22 mouse cellular contexts compared by ENCODE assay signal in genomic region chr6:43449498-43449897, GRCm38 (mm10).
DNase-seq lines count a peak whose midpoint lies in the region; ATAC-seq and TF ChIP-seq lines count a peak whose summit lies in the region.
"Had no signal": no experiment of that assay in that cellular context is flagged by ENCODE, and none has a peak within 500 bp of the region (broad histone marks: within the 10 kb centered on the region; RNA-seq: fewer than 3 reads in every experiment).

No protein-coding gene starts in this region.

- H3K4me3 ChIP-seq in bone marrow macrophage, adult 2 months (ENCODE audit: insufficient read depth, low read length) = peak overlapping the region; percentile 42
- H3K4me3 ChIP-seq in cerebellum, adult 2 months (replicated peaks; ENCODE audit: insufficient read depth, low read depth, low read length) = no peak overlapping the region
- no peak overlapping the region for H3K4me3 ChIP-seq in midbrain, postnatal 0 days (ENCODE audit: low read depth, low read length)
- H3K4me3 ChIP-seq: embryonic facial prominence, embryonic 13.5 days; forebrain, embryonic 15.5 days; heart, embryonic 12.5 days; intestine, embryonic 15.5 days had no signal

- TF ChIP-seq CTCF in bone marrow macrophage, adult 2 months (IDR thresholded peaks at IDR 0.05; ENCODE audit: low read depth, low read length) = no peak
- TF ChIP-seq CTCF in cerebellum, adult 2 months (IDR thresholded peaks at IDR 0.05; ENCODE audit: borderline replicate concordance, insufficient read depth, low read depth, low read length) = no peak
- TF ChIP-seq CTCF in midbrain, postnatal 0 days (IDR thresholded peaks at IDR 0.05) = no peak

- TF ChIP-seq POLR2A in bone marrow macrophage, adult 2 months (IDR thresholded peaks at IDR 0.05; ENCODE audit: borderline replicate concordance, low read depth, low read length) = no peak
- TF ChIP-seq POLR2A in cerebellum, adult 2 months (IDR thresholded peaks at IDR 0.05; ENCODE audit: borderline replicate concordance, insufficient read depth, low read length) = peak; percentile 37; the same call in 1 of the 2 replicates

- ATAC-seq in midbrain, postnatal 0 days (ENCODE audit: low FRiP score) = no peak
- ATAC-seq: forebrain, embryonic 15.5 days; intestine, embryonic 15.5 days had no signal

- H3K9ac ChIP-seq in midbrain, postnatal 0 days (replicated peaks; ENCODE audit: low read length, poor library complexity, severe bottlenecking) = no peak overlapping the region
- H3K9ac ChIP-seq: embryonic facial prominence, embryonic 13.5 days; forebrain, embryonic 15.5 days; heart, embryonic 12.5 days; hindbrain, embryonic 14.5 days; intestine, embryonic 15.5 days had no signal

- peak overlapping the region; percentile 47 for H3K27ac ChIP-seq in bone marrow macrophage, adult 2 months (ENCODE audit: insufficient read depth, low read depth, low read length)
- no peak overlapping the region; the same call in 1 of the 2 replicates for H3K27ac ChIP-seq in cerebellum, adult 2 months (ENCODE audit: insufficient read depth, low read length)
- H3K27ac ChIP-seq in midbrain, postnatal 0 days (ENCODE audit: low read depth, low read length) = no peak overlapping the region
- H3K27ac ChIP-seq: embryonic facial prominence, embryonic 13.5 days; forebrain, embryonic 15.5 days; hindbrain, embryonic 14.5 days; intestine, embryonic 15.5 days had no signal

- no peaks in the 10 kb centered on the region for H3K9me3 ChIP-seq in midbrain, postnatal 0 days (ENCODE audit: low read length)
- H3K9me3 ChIP-seq: embryonic facial prominence, embryonic 13.5 days; forebrain, embryonic 15.5 days; heart, embryonic 12.5 days; intestine, embryonic 15.5 days had no signal

- peak; percentile 66 to 90 for DNase-seq in cerebellum, adult 2 months
- peak; percentile 63 to 72 for DNase-seq in cerebellum, postnatal 36 days
- DNase-seq in retina, postnatal 1 day = peak; percentile 12
- DNase-seq in gastrocnemius, postnatal 4 days (ENCODE audit: low spot score in 2 of 2) = no peak
- no peak for DNase-seq in lung, postnatal 36 days
- DNase-seq in midbrain, postnatal 0 days (ENCODE audit: low spot score) = no peak
- DNase-seq: adrenal gland, postnatal 10 days; heart, postnatal 14 days; kidney, adult 9 months; kidney, postnatal 25 days; lung, adult 18-20 months; lung, postnatal 4 days; spleen, adult 18-20 months; thymus, postnatal 25 days had no signal

- 2% methylated on average over 2 of the region's 2 CpGs for WGBS in cerebellum, adult 2 months
- 70% methylated on average over 2 of the region's 2 CpGs for WGBS in midbrain, postnatal 0 days

- H3K36me3 ChIP-seq in midbrain, postnatal 0 days (ENCODE audit: insufficient read depth, low read length) = no peaks in the 10 kb centered on the region
- H3K36me3 ChIP-seq: embryonic facial prominence, embryonic 13.5 days; forebrain, embryonic 15.5 days; heart, embryonic 12.5 days; intestine, embryonic 15.5 days had no signal

- no peak overlapping the region for H3K4me2 ChIP-seq in midbrain, postnatal 0 days (ENCODE audit: low read depth, low read length, poor library complexity, severe bottlenecking)
- H3K4me2 ChIP-seq: embryonic facial prominence, embryonic 13.5 days; forebrain, embryonic 15.5 days; heart, embryonic 12.5 days; hindbrain, embryonic 14.5 days; intestine, embryonic 15.5 days; liver, embryonic 11.5 days; midbrain, embryonic 11.5 days had no signal

- peaks cover 3% of the 10 kb centered on the region for H3K4me1 ChIP-seq in bone marrow macrophage, adult 2 months (ENCODE audit: control insufficient read depth, insufficient read depth, low read length)
- H3K4me1 ChIP-seq in cerebellum, adult 2 months (ENCODE audit: control insufficient read depth, insufficient read depth, low read length) = peaks cover 11% of the 10 kb centered on the region; the same call in 1 of the 2 replicates
- no peaks in the 10 kb centered on the region for H3K4me1 ChIP-seq in midbrain, postnatal 0 days (ENCODE audit: insufficient read depth, low read length)
- H3K4me1 ChIP-seq: embryonic facial prominence, embryonic 13.5 days; forebrain, embryonic 15.5 days; heart, embryonic 12.5 days; intestine, embryonic 15.5 days had no signal

- H3K27me3 ChIP-seq in cerebellum, adult 2 months (ENCODE audit: control insufficient read depth, insufficient read depth, low read length) = no peaks in the 10 kb centered on the region
- no peaks in the 10 kb centered on the region for H3K27me3 ChIP-seq in midbrain, postnatal 0 days (ENCODE audit: insufficient read depth, low read length)
- H3K27me3 ChIP-seq: embryonic facial prominence, embryonic 13.5 days; forebrain, embryonic 15.5 days; heart, embryonic 12.5 days; intestine, embryonic 15.5 days had no signal

Comparison
In these comparisons a context has a peak if more than half of its experiments do, and no peak if none do; other contexts are left out.
1. DNase-seq: peak in cerebellum, adult 2 months (2 of 2), cerebellum, postnatal 36 days (2 of 2) and retina, postnatal 1 day (single experiment); none in gastrocnemius, postnatal 4 days (0 of 2), lung, postnatal 36 days (single experiment) and midbrain, postnatal 0 days (single experiment).